Mouse (Mus musculus) megakaryocyte, embryonic 14.5 days (primary cell): Measurements from ENCODE around the gene Anks3.

Experiments used
- FLI1 ChIP-seq: IDR thresholded peaks from 2 replicates; pipeline ENCODE4 v1.6.1; 2012; ENCODE audit warnings: low read length, inconsistent platforms, mixed read lengths
- GATA1 ChIP-seq: IDR thresholded peaks from 3 replicates; pipeline ENCODE4 v1.6.1; 2012; ENCODE audit warnings: mixed read lengths, low read length, inconsistent platforms, borderline replicate concordance

DNA sequence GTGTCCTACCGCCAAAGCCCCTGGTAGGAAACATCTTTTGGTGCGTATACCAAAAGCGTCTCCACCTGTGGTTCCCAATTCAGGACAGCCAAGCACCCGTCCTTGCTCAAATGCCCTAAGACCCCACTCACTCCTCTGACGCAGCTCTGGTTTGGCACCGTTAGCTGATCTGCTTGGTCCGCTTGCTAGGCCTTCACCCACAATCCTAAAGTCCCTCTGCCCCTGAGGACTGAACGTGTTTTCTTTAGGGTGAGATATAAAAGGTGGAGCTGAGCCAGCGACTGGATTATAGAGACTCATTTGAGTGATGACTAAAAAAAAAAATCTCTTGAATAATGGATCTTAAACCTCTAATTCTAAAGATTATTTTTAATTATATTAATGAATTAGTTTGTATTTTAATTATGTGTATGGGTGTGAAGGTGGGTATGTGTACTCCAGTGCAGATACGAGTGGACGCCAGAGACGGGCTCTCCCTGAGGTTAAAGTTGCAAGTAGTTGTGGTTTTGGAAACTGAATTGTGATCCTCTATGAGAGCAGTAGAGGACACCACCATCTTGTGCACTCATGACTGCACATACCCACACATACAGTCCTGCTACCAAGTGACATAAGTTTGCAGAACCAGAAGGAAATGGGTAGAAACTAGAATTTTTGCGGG is 856 bp upstream of the Anks3 start:
- TF ChIP-seq FLI1 (no peak), GATA1 (no peak)
